Mouse (Mus musculus): ENCODE data around the gene Epb41l3. TPM values are rescaled to one million over a fixed set of nuclear protein-coding genes. Genes with fewer than 3 reads are reported as not detected.
A peak's percentile ranks its signal among the peaks of the same experiment; 100 is the strongest.

The Epb41l3 gene
- total RNA-seq (2022) = 10 to 100 TPM; 13.7 to 19.4 (median 14.6) TPM

- peak; percentile 19 for DNase-seq (ENCODE audit: low spot score)
Observed at GRCm38 (mm10) chr17:69075501-69076237, at the start of gene Epb41l3. Epb41l3 (plus strand) TSS chr17:69075683.

GRCm38 (mm10) chr17:69038760-69039675 lies 36.5 kb upstream of the Epb41l3 start:
- DNase-seq (ENCODE audit: low spot score) = no peak

GRCm38 (mm10) chr17:69041516-69041915 lies 34.0 kb upstream of the Epb41l3 start:
- DNase-seq (ENCODE audit: low spot score) = no peak

- DNase-seq (ENCODE audit: low spot score) = no peak
Observed at GRCm38 (mm10) chr17:69048826-69049225, 26.7 kb upstream of the Epb41l3 start.

- DNase-seq (ENCODE audit: low spot score) = no peak
Observed at GRCm38 (mm10) chr17:69054029-69054428, 21.5 kb upstream of the Epb41l3 start.

GRCm38 (mm10) chr17:69059760-69060159 lies 15.7 kb upstream of the Epb41l3 start:
- no peak for DNase-seq (ENCODE audit: low spot score)

- DNase-seq (ENCODE audit: low spot score) = no peak
Observed at GRCm38 (mm10) chr17:69060388-69060787, 15.1 kb upstream of the Epb41l3 start.

GRCm38 (mm10) chr17:69061883-69062745 lies 13.4 kb upstream of the Epb41l3 start:
- no peak for DNase-seq (ENCODE audit: low spot score)

GRCm38 (mm10) chr17:69067937-69068739 lies 7.3 kb upstream of the Epb41l3 start:
- DNase-seq (ENCODE audit: low spot score) = no peak

GRCm38 (mm10) chr17:69074095-69074494 lies 1.4 kb upstream of the Epb41l3 start:
- DNase-seq (ENCODE audit: low spot score) = no peak

- no peak for DNase-seq (ENCODE audit: low spot score)
Observed at GRCm38 (mm10) chr17:69076238-69076625, 749 bp downstream of the Epb41l3 start.

- DNase-seq (ENCODE audit: low spot score) = no peak
Observed at GRCm38 (mm10) chr17:69076747-69077543, 1.5 kb downstream of the Epb41l3 start.

- no peak for DNase-seq (ENCODE audit: low spot score)
Observed at GRCm38 (mm10) chr17:69077544-69077920, 2.0 kb downstream of the Epb41l3 start.

- DNase-seq (ENCODE audit: low spot score) = no peak
Observed at GRCm38 (mm10) chr17:69082316-69082715, 6.8 kb downstream of the Epb41l3 start.

GRCm38 (mm10) chr17:69091618-69092017 lies 16.1 kb downstream of the Epb41l3 start:
- no peak for DNase-seq (ENCODE audit: low spot score)

GRCm38 (mm10) chr17:69097068-69097467 lies 21.6 kb downstream of the Epb41l3 start:
- no peak for DNase-seq (ENCODE audit: low spot score)

GRCm38 (mm10) chr17:69097955-69098354 lies 22.5 kb downstream of the Epb41l3 start:
- DNase-seq (ENCODE audit: low spot score) = no peak

GRCm38 (mm10) chr17:69103326-69103725 lies 27.8 kb downstream of the Epb41l3 start:
- no peak for DNase-seq (ENCODE audit: low spot score)

- peak; percentile 2 for DNase-seq (ENCODE audit: low spot score)
Observed at GRCm38 (mm10) chr17:69105035-69105798, 29.7 kb downstream of the Epb41l3 start.
